In the genomic region with DNA sequence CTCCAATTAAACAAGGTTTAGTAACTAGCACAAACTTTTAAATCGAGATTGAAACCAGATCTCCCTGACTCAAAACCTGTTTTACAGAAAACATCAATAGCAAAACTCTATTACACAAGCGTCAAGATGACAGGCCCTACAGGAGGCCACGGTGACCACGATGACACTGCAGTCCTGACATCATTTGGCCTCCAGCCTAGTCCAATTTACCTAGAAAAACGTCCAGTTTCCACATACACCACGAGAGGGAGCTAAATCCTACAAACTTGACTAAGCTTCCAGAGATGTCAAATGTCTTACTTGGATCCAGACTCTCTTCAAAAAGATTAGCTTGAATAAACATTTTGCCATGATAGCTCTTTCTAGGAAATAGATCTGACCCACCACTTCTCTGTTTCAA, we compare ENCODE assay signal across 8 mouse cellular contexts. TPM values are rescaled to one million over a fixed set of nuclear protein-coding genes. Genes with fewer than 3 reads are reported as not detected.
DNase-seq lines count a peak whose midpoint lies in the region; ATAC-seq and TF ChIP-seq lines count a peak whose summit lies in the region.

No protein-coding gene starts in this region.

- H3K4me1 ChIP-seq in heart, postnatal 0 days (ENCODE audit: control insufficient read depth, insufficient read depth) = no peaks in the 10 kb centered on the region
- peaks cover 2 to 4% of the 10 kb centered on the region in 2 experiments for H3K4me1 ChIP-seq in liver, embryonic 14.5 days (replicated peaks; ENCODE audit: control insufficient read depth in 2 of 2, insufficient read depth in 2 of 2, low read length in 1 of 2)

- H3K27ac ChIP-seq in heart, postnatal 0 days (ENCODE audit: low read depth) = no peak overlapping the region
- no peak overlapping the region for H3K27ac ChIP-seq in liver, embryonic 14.5 days

- H3K9me3 ChIP-seq in heart, postnatal 0 days (replicated peaks; ENCODE audit: control insufficient read depth, low read length) = no peaks in the 10 kb centered on the region
- no peaks in the 10 kb centered on the region for H3K9me3 ChIP-seq in liver, embryonic 14.5 days (ENCODE audit: control insufficient read depth, low read length)

- H3K4me3 ChIP-seq in heart, postnatal 0 days (ENCODE audit: low read depth, low read length) = no peak overlapping the region
- H3K4me3 ChIP-seq in liver, embryonic 14.5 days (ENCODE audit: insufficient read depth in 1 of 2, low read depth in 2 of 2, low read length in 2 of 2) = no peak overlapping the region

- TF ChIP-seq CTCF in heart, postnatal 0 days (IDR thresholded peaks at IDR 0.05; ENCODE audit: low read depth) = peak; percentile 70
- TF ChIP-seq CTCF in liver, embryonic 14.5 days (IDR thresholded peaks at IDR 0.05; ENCODE audit: low read depth) = peak; percentile 73

- H3K4me2 ChIP-seq in heart, postnatal 0 days (ENCODE audit: low read depth, low read length) = no peak overlapping the region
- no peak overlapping the region for H3K4me2 ChIP-seq in liver, embryonic 14.5 days (ENCODE audit: low read depth)

- 16% methylated on average over 6 of the region's 6 CpGs for WGBS in heart, postnatal 0 days
- WGBS in liver, embryonic 14.5 days (ENCODE audit: insufficient replicate concordance) = 9% methylated on average over 6 of the region's 6 CpGs

- peak; percentile 23 to 68 for DNase-seq in frontal cortex, postnatal 36 days (ENCODE audit: low spot score in 2 of 2)
- DNase-seq in frontal cortex, postnatal 25 days (ENCODE audit: low spot score in 2 of 2) = no peak
- DNase-seq in urinary bladder, postnatal 14 days (ENCODE audit: low spot score) = peak; percentile 56
- no peak for DNase-seq in urinary bladder, postnatal 10 days (ENCODE audit: low spot score)
- DNase-seq in cerebellum, postnatal 10 days = peak; percentile 85 to 92
- peak; percentile 59 for DNase-seq in heart, postnatal 0 days (ENCODE audit: low spot score)
- DNase-seq in liver, embryonic 14.5 days (ENCODE audit: low read depth in 3 of 3, low spot score in 3 of 3) = peak; percentile 60 to 73 (median 61)
- peak; percentile 15 for DNase-seq in right cerebral cortex, postnatal 4 days

- ATAC-seq in heart, postnatal 0 days (ENCODE audit: insufficient read depth, low read depth) = no peak
- ATAC-seq in liver, embryonic 14.5 days (ENCODE audit: insufficient read depth) = no peak

- no peaks in the 10 kb centered on the region for H3K27me3 ChIP-seq in heart, postnatal 0 days (ENCODE audit: control insufficient read depth, insufficient read depth, low read length)
- H3K27me3 ChIP-seq in liver, embryonic 14.5 days (ENCODE audit: control insufficient read depth, insufficient read depth, low read length) = no peaks in the 10 kb centered on the region

- TF ChIP-seq EP300 in heart, postnatal 0 days (IDR thresholded peaks at IDR 0.05; ENCODE audit: low read depth) = no peak
- no peak for TF ChIP-seq EP300 in liver, embryonic 14.5 days (IDR thresholded peaks at IDR 0.05; ENCODE audit: low read depth)

- H3K36me3 ChIP-seq in heart, postnatal 0 days (replicated peaks; ENCODE audit: control insufficient read depth, insufficient read depth, low read length) = peaks cover 66% of the 10 kb centered on the region
- H3K36me3 ChIP-seq in liver, embryonic 14.5 days (replicated peaks; ENCODE audit: control insufficient read depth, insufficient read depth, low read depth) = peaks cover 3% of the 10 kb centered on the region; the same call in 1 of the 2 replicates

- no peak overlapping the region for H3K9ac ChIP-seq in heart, postnatal 0 days (replicated peaks; ENCODE audit: low read depth, low read length)
- no peak overlapping the region for H3K9ac ChIP-seq in liver, embryonic 14.5 days (replicated peaks)

RNA-seq across cellular contexts. Expression of gene Mia3, which starts 19.5 kb away (rescaled TPM):
- 55.1 and 168 TPM in 2 replicates for total RNA-seq in heart, postnatal 0 days (2014; rRNA removed; ENCODE audit: low replicate concordance)
- 41.3 and 46.0 TPM in 2 replicates for polyA plus RNA-seq in heart, postnatal 0 days (2015; fragmentation: Nextera tagmentation; extraction: Ambion mirVana)
- polyA plus RNA-seq in liver, embryonic 14.5 days (2012; rRNA removed) = 13.4 and 21.0 TPM in 2 replicates
- polyA plus RNA-seq in liver, embryonic 14.5 days (2014; fragmentation: Nextera tagmentation; extraction: Ambion mirVana) = 19.2 and 19.7 TPM in 2 replicates

RNA-seq across cellular contexts. Expression of gene Taf1a, which starts 38.9 kb away (rescaled TPM):
- 0.11 and 7.4 TPM in 2 replicates for total RNA-seq in heart, postnatal 0 days (2014; rRNA removed; ENCODE audit: low replicate concordance)
- polyA plus RNA-seq in heart, postnatal 0 days (2015; fragmentation: Nextera tagmentation; extraction: Ambion mirVana) = 8.5 and 9.2 TPM in 2 replicates
- polyA plus RNA-seq in liver, embryonic 14.5 days (2012; rRNA removed) = 3.5 and 5.5 TPM in 2 replicates
- polyA plus RNA-seq in liver, embryonic 14.5 days (2014; fragmentation: Nextera tagmentation; extraction: Ambion mirVana) = 3.5 and 3.8 TPM in 2 replicates

RNA-seq across cellular contexts. Expression of gene Brox, which starts 52.8 kb away (rescaled TPM):
- 41.9 and 43.9 TPM in 2 replicates for total RNA-seq in heart, postnatal 0 days (2014; rRNA removed; ENCODE audit: low replicate concordance)
- polyA plus RNA-seq in heart, postnatal 0 days (2015; fragmentation: Nextera tagmentation; extraction: Ambion mirVana) = 37.4 and 38.3 TPM in 2 replicates
- 7.5 and 11.4 TPM in 2 replicates for polyA plus RNA-seq in liver, embryonic 14.5 days (2012; rRNA removed)
- 17.0 and 21.1 TPM in 2 replicates for polyA plus RNA-seq in liver, embryonic 14.5 days (2014; fragmentation: Nextera tagmentation; extraction: Ambion mirVana)

RNA-seq across cellular contexts. Expression of gene Aida, which starts 53.5 kb away (rescaled TPM):
- 15.0 and 26.8 TPM in 2 replicates for total RNA-seq in heart, postnatal 0 days (2014; rRNA removed; ENCODE audit: low replicate concordance)
- polyA plus RNA-seq in heart, postnatal 0 days (2015; fragmentation: Nextera tagmentation; extraction: Ambion mirVana) = 19.6 and 20.9 TPM in 2 replicates
- polyA plus RNA-seq in liver, embryonic 14.5 days (2012; rRNA removed) = 13.2 and 18.9 TPM in 2 replicates
- 9.1 and 10.4 TPM in 2 replicates for polyA plus RNA-seq in liver, embryonic 14.5 days (2014; fragmentation: Nextera tagmentation; extraction: Ambion mirVana)

Comparison
In these comparisons a context has a peak if more than half of its experiments do, and no peak if none do; other contexts are left out.
1. DNase-seq: peak in frontal cortex, postnatal 36 days (2 of 2), urinary bladder, postnatal 14 days (single experiment), cerebellum, postnatal 10 days (2 of 2), heart, postnatal 0 days (single experiment), liver, embryonic 14.5 days (3 of 3) and right cerebral cortex, postnatal 4 days (single experiment); none in frontal cortex, postnatal 25 days (0 of 2) and urinary bladder, postnatal 10 days (single experiment).